Mouse (Mus musculus) gastrocnemius, postnatal 36 days (tissue): Measurements from ENCODE around the gene Commd1. TPM values are rescaled to one million over a fixed set of nuclear protein-coding genes. Genes with fewer than 3 reads are reported as not detected.

ENCODE experiments used
- DNase-seq, 2 experiments: peaks; one replicate each; pipeline ENCODE4 v3.0.0; 2022
- intact Hi-C: fragments of 180-260 bp; cut with DNase I; formaldehyde crosslinking; loops from one replicate; pipeline ENCODE4 v1.15.1; 2025
- total RNA-seq, 2 experiments: library from RNA; stranded (reverse); gene quantifications; 2 replicates each; pipeline ENCODE4 v1.2.3; 2021

The Commd1 gene
- total RNA-seq, 2 experiments from 2014 or later, result 97.4 to 102 TPM

DNA sequence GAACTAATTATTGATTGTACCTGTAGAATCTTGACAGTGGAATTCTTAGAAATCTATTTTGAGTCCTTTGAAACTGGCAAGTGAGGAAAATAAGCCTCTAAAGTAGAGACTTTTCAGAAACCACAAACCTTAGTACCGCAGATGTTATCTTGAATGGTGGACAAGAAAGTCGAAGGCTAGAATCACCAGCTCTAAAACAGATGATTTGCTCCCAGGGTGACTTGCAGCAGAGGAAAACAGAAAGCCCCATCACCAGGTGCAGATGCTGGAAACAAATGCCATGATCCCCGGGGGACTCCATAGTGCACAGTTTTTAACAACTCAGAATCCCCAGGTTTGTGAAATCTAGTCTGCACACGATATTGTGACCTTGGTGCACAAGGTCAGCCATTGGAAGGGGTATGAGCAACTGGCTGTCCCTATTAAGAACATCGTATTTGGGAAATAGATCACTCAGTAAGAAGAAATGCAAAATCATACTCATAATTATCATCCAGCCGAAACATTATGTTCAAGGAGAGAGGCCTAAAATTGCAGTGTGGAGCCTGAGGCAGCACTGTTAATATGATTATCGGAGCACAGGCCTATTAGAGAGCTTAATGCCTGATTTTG is 116.4 kb downstream of the Commd1 start:
- intact Hi-C loops, result no loop called here
- no peak for DNase-seq

DNA sequence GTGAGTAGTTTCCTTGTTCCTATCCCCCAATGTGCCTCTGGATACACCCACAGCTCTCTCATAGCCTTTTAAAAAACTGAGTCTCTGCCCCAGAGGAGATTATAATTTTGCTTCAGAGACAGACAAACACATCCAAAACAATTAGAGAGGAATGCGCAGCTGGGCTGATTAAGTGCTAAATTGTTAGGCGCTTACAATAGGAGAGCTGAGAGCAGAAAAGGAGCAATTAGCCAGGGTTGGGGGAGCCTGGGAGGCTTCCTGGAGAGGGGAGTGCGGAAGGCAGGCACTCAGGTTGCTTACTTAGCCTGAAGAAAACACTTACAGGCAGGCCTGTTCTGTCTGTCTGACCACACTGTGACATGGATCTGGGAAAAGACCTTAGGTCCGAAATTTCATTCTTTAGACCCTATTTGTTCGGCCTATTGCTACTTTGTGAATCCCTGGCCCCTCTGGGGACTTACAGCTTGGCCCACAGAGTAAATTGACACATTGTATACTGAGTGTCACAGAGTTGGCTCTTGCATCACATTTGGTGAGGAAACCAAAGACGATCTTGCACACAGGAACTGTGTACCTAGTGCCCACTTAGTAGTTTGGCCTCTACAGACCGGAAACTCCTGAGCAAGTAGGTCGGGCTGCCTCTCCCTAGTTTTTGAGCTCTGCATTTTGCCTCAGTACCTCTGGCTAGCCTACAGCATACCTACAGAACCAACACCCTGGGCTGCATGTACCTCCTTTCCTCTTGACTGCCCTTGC is 117.7 kb downstream of the Commd1 start:
- intact Hi-C loops, result no loop called here
- no peak for DNase-seq

- DNase-seq, result no peak
- intact Hi-C loops, result no loop called here
Observed at GRCm38 (mm10) chr11:22863581-22863980, 118.6 kb downstream of the Commd1 start.

GRCm38 (mm10) chr11:22861315-22861714 is 120.9 kb downstream of the Commd1 start:
- intact Hi-C loops, result no loop called here
- DNase-seq, result no peak

DNA sequence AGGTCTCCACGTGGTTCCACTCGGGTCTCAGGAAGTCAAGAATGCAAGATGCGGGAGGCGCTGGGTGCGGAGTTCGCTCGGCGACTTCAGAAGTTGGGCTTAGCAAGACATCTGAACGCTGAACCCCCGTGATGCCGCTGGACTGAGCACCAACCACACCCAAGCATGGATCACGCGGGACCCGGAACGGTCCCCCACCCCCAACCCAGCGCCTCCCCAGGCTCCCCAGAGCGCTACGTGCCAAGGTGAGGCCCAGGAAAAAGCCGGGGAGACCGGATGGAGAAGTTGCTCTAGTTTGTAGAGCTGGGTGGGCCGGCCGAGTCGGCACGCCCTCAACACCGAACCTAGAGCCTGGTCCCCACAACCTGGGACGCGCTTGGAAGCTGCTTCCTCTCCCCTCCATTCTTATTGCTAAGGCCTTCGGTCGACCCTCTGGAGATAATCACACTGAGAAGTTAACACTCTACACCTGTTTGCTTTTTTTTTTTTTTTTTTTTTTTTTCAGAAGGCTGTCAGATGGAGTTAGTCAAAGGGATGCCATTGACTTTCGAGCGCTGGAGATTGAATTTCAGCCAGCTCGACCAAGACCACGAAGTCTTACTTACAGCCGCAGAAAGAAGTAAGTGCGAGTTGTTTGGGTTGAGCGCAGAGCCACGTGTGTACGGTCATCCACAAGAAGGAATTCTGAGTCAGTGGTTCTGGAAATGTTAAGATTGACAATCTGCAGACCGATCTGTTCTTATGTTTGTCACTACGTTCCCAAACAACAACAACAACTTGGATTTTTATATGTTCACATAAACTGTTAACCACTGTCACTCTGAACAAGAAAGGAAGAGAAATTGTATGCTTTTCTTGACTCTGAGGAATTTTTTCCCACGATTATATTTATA is 121.6 kb downstream of the Commd1 start, which contains the start of gene B3gnt2:
Gene B3gnt2, minus strand, starts transcription at position 627 of the 893 bp plus-strand sequence.
- intact Hi-C loops, result no loop called here

GRCm38 (mm10) chr11:22859633-22860334 is 122.4 kb downstream of the Commd1 start:
- peak; percentile 83 to 84 for DNase-seq
- intact Hi-C loops, result loop anchor here (5.0 kb wide), 1 partner anchor 227 kb away; no protein-coding TSS in a partner anchor

More for the DNA sequence above, 121.6 kb downstream of the Commd1 start, which contains the start of gene B3gnt2:
- DNase-seq, result peak in 1 of 2 experiments; percentile 42

DNA sequence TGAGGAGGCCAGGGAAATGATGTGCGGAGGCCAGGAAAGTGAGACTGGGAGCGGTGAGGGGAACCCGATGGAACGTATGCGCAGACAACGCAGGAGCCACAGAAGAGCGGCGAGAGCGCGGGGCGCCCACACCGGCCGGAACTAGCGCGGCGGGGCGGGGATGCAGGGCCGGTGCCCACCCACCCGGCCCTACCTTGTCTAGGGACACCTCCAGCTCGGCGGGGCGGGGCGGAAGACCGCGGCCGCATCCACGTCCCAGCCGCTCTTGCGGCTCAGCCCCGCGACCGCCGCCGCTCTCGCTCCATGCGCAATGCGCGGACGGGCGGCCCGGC is 122.9 kb downstream of the Commd1 start:
- intact Hi-C loops, result loop anchor here (5.0 kb wide), 1 partner anchor 227 kb away; no protein-coding TSS in a partner anchor
- no peak for DNase-seq

- intact Hi-C loops, result loop anchor here (5.0 kb wide), 1 partner anchor 226 kb away; no protein-coding TSS in a partner anchor
- no peak for DNase-seq
Observed at GRCm38 (mm10) chr11:22858441-22859300, 123.5 kb downstream of the Commd1 start.

GRCm38 (mm10) chr11:22857705-22858440 is 124.3 kb downstream of the Commd1 start:
- intact Hi-C loops, result loop anchor here (5.0 kb wide), 1 partner anchor 226 kb away; no protein-coding TSS in a partner anchor
- no peak for DNase-seq

DNA sequence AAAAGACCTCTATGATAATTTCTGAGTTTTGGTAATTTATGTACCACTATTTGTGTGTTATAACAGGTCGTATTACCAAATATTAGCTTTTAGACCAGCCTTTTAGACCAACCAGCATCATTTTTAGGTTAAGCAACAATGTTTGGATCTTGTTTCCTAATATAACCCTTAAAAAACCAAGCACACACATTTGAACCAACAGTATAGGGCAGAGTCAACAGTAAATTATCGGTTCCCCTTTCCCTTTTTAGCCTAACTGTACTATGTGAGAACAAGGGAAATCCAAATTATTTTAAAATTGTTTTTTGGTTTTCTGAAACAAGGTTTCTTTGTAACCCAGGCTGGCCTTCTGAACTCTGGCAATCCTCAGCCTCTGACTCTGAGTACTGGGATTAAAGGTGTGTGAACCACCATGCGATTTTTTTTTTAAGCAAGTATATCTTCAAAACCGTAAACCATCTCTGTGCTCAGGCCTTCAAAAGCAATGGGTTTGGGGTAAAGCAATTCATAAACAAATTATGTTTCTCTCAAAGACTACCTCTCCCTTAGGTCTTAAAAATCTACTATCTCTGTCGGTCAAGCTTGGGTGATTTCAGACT is 125.0 kb downstream of the Commd1 start:
- intact Hi-C loops, result loop anchor here (5.0 kb wide), 1 partner anchor 225 kb away; no protein-coding TSS in a partner anchor
- no peak for DNase-seq

DNA sequence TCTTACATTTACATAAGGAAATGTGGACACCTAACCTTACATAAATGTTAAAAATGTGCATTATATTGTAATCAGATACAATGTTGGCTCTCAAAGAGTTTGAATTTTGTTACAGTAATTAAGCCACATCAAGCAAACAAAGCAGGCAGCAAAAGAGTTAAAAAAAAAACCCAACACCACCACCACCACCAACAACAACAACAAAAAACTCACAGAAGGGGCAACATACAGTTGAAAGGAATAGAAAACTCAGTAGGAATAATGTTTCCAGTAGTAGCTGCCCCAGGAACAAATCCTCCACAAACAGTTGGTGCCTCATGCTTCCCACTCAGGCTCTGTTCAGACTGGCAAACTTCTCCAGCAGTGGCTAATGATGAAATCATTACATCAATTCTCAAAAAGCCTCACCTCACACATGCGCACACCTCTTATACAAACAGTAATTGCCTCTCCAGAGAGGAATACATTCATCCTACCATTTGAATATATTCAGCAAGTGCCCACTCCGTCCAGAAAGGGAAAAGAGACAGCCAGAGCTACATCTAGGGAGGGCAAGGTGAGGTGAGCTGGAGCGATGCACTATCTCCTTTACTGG is 125.7 kb downstream of the Commd1 start:
- intact Hi-C loops, result loop anchor here (5.0 kb wide), 1 partner anchor 224 kb away; no protein-coding TSS in a partner anchor
- DNase-seq, result no peak

DNA sequence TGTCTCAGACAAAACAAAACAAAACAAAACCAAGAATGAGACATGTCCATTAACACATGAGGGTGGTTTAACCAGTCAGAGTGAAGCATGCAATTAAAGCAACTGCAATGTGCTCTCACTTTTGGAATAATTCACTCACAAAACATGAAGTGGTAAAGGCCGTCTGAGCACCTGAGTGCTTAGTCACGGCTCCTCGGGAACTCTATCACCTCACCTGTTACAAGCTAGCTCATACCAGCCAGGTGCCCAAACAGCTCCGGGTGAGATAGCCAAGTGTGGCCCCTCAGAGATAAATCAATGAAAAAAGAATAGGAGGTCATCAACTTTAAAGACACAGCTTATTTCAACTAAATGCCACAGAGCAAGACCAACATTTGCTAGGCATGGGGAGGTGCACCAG is 127.6 kb downstream of the Commd1 start:
- DNase-seq, result no peak
- intact Hi-C loops, result no loop called here

DNA sequence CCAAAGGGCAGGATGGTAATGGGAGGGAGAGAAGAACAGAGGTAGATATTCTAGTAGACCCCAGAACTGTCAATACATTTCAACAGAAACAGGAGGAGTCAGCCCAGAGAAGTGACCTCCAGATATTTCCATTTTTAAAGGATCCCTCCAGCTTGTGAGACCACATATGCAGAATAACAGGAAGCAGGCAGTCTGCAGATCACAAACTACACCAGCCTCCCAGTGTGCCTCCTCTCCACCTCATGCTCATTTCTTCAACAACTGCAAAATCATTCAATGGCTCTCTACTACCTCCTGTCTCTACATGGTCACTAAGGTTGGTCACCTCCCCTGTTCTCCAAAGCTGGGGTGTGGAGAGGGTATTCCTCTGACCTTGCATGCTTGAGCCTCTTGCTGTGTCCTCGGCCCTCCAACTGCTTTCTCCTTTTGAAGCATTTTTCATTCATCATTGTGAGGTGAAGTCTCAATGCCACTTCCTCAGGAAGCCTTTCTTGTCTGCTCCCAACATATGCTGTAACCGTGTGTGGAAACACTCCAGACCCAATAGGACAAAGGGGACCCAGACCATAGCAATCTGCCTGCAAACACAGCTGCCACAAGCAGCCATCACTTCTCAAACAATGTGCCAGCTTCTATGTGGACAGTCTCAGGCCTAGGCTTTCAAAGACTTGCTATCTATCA is 128.6 kb downstream of the Commd1 start:
- intact Hi-C loops, result no loop called here
- no peak for DNase-seq

DNA sequence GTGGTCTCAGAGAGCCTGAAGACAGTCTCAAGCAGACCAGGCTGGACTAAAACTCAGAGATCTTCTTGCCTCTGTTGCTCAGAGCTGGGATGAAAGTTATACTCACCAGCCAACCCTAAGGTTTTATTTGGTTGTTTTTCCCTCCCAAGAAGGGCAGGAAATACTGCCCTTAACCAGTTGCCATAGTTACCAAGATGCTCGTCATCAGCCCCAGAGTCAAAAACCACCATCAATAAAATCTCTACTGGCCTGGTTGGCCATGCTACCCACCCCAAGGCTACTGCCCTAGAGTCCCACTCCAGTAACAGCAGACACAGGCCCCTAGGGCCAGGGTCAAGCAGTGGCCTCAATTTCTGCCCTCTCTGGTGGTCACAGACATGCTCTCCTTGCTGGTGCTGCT is 129.7 kb downstream of the Commd1 start:
- intact Hi-C loops, result no loop called here
- no peak for DNase-seq

- intact Hi-C loops, result no loop called here
Observed at GRCm38 (mm10) chr11:22851416-22851815, 130.8 kb downstream of the Commd1 start.

DNA sequence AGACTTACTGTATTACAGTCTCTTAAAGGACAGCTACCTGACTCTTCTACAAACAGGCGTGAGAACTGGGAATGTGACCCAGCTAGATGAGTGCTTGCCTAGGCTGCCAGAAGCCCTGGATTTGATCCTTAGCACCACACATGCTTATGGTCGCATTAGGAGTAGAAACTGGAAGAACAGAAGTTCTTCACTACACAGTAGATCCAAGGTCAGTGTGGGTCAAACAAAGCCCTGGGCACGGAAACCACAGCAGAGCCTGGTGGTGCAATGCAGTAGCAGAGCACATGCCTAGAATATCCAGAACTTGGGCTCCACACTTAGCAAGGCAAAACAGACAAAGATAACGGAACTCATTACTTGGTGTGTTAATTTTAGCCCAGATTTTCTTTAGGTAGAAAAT is 132.1 kb downstream of the Commd1 start:
- intact Hi-C loops, result no loop called here

More at GRCm38 (mm10) chr11:22851416-22851815, 130.8 kb downstream of the Commd1 start:
- no peak for DNase-seq

GRCm38 (mm10) chr11:22848649-22849195 is 133.5 kb downstream of the Commd1 start:
- no peak for DNase-seq
- intact Hi-C loops, result no loop called here

More for the DNA sequence above, 132.1 kb downstream of the Commd1 start:
- no peak for DNase-seq
